Mouse (Mus musculus) layer of hippocampus, adult 2 months (tissue): ENCODE measurements around the gene Vmn2r-ps159. TPM values are rescaled to one million over a fixed set of nuclear protein-coding genes. Genes with fewer than 3 reads are reported as not detected.
"Not testable (repeated sequence)": the region's sequence is repeated elsewhere in the genome, so short reads cannot be mapped to it uniquely, and the experiment has no call there.

Experiments
- DNase-seq, 2 experiments: peaks; one replicate each; pipeline ENCODE4 v3.0.0; 2022; ENCODE audit warnings: low spot score in 2 of 2
- H3K27ac ChIP-seq: fragments of 200-600 bp; 2 replicates; pipeline ENCODE4 v1.8.1; 2022
- H3K4me3 ChIP-seq: fragments of 200-600 bp; 2 replicates; pipeline ENCODE4 v1.8.1; 2022; ENCODE audit warnings: mild to moderate bottlenecking
- CTCF ChIP-seq: fragments of 200-600 bp; conservative IDR thresholded peaks from 2 replicates; pipeline ENCODE4 v1.8.1; 2022; ENCODE audit warnings: antibody characterized with exemption, mild to moderate bottlenecking, moderate library complexity
- long read RNA-seq, 2 experiments: library from polyadenylated mRNA; stranded (forward); transcript quantifications; one replicate each; pipeline ENCODE4 v2.0.0; 2021; ENCODE audit warnings: borderline mapping rate in 2 of 2
- total RNA-seq, 2 experiments: library from RNA; stranded (reverse); gene quantifications; 2 replicates each; pipeline ENCODE4 v1.2.3; 2021

Vmn2r-ps159 gene
- not detected for total RNA-seq
- long read RNA-seq, experiment 1, result 0 reads
- long read RNA-seq, experiment 2, result 0 reads

DNA sequence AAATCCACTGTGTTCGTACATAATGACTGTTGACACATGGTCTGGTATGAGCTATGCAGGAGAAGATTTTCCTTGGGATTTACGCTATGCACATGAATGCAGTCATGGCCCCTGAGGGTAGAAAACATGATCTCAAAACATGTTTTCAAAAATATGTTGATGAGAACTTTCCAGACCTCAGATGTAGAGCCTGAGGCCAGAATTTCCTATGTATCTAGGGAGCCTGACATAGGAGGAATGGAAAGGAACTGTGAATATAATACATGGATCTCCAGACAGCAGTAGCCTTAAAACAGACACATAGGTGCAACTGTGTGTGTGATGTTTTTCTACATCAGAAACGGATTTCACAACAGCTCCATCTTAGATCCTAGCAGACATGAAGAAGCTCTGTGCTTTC lies at the start of gene Vmn2r-ps159:
TSS of gene Vmn2r-ps159 (plus strand) at position 301 of the 400 bp plus-strand sequence.
- not testable (repeated sequence) for DNase-seq, H3K4me3 ChIP-seq, H3K27ac ChIP-seq

DNA sequence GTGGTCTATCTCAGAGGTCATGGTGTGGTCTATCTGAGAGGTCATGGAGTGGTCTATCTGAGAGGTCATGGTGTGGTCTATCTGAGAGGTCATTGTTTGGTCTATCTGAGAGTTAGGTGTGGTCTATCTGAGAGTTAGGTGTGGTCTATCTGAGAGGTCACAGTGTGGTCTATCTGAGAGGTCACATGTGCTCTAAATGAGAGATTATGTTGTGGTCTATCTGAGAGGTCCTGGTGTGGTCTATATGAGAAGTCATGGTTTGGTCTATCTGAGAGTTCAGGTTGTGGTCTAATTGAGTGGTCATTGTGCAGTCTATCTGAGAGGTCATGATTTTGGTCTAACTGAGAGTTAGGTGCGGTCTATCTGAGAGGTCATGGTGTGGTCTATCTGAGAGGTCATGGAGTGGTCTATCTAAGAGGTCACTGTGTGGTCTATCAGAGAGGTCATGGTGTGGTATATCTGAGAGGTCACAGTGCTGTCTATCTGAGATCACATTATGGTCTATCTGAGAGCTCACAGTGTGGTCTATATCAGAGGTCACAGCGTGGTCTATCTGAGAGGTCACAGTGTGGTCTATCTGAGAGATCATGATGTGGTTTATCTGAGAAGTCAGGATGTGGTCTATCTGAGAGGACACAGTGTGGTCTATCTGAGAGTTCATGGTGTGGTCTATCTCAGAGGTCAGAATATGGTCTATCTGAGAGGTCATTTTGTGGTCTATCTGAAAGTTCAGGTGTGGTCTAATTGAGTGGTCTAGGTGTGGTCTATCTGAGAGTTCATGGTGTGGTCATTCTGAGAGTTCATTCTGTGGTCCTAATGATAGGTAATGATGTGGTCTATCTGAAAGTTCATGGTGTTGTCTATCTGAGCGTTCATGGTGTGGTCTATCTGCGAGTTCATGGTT lies 10.9 kb downstream of the Vmn2r-ps159 start:
- not testable (repeated sequence) for H3K27ac ChIP-seq, DNase-seq, H3K4me3 ChIP-seq

DNA sequence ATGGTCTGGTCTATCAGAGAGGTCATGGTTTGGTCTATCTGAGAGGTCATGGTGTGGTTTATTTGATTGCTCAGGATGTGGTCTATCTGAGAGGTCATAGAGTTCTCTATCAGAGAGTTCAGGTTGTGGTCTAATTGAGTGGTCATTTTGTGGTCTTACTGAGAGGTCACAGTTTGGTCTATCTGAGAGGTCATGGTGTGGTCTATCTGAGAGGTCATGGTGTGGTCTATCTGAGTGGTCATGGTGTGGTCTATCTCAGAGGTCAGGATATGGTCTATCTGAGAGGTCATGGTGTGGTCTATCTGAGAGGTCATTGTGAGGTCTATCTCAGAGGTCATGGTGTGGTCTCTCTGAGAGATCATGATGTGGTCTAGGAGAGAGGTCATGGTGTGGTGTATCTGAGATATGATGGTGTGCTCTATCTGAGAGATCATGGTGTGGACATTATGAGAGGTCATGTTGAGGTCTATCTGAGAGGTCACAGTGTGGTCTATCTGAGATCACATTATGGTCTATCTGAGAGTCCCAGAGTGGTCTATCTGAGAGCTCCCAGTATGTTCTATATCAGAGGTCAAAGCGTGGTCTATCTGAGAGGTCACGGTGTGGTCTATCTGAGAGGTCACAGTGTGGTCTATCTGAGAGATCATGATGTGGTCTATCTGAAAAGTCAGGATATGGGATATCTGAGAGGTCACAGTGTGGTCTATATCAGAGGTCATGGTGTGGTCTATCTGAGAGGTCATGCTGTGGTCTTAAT lies 11.8 kb downstream of the Vmn2r-ps159 start:
- Histone ChIP-seq H3K27ac (no peak overlapping the region), H3K4me3 (no peak overlapping the region)
- no peak for DNase-seq
- no peak for TF ChIP-seq CTCF

DNA sequence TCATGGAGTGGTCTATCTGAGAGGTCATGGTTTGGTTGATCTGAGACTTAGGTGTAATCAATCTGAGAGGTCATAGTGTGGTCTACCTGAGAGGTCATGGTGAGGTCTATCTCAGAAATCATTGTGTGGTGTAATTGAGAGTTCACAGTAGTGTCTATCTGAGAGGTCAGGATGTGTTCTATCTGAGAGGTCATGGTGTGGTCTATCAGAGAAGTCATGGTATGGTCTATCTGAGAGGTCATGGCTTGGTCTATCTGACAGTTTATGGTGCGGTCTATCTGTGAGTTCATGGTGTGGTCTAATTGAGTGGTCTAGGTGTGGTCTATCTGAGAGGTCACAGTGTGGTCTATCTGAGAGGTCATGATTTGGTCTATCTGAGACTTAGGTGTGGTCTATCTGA lies 12.4 kb downstream of the Vmn2r-ps159 start:
- Histone ChIP-seq H3K27ac (no peak overlapping the region), H3K4me3 (no peak overlapping the region)
- TF ChIP-seq CTCF, result no peak
- DNase-seq, result no peak

DNA sequence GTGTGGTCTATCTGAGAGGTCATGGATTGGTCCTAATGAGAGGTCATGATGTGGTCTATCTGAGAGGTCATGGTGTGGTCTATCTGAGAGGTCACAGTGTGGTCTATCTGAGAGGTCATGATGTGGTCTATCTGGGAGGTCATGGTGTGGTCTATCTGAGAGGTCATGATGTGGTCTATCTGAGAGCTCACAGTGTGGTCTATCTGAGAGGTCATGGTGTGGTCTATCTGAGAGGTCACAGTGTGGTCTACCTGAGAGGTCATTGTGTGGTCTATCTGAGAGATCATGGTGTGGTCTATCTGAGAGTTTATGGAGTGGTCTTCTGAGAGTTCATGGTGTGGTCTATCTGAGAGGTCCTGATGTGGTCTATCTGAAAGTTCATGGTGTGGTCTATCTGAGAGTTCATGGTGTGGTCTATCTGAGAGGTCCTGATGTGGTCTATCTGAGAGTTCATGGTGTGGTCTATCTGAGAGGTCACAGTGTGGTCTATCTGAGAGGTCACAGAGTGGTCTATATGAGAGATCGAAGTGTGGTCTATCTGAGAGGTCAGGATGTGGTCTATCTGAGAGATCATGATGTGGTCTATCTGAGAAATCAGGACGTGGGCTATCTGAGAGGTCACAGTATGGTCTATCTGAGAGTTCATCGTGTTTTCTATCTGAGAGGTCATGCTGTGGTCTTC lies 26.0 kb downstream of the Vmn2r-ps159 start:
- H3K27ac ChIP-seq, DNase-seq, H3K4me3 ChIP-seq: not testable (repeated sequence)

Other genes starting within 250 kb of the Vmn2r-ps159 start
- gene 9430015G10Rik, start 221.1 kb upstream of the Vmn2r-ps159 start, total RNA-seq, result 10 to 100 TPM; 27.3 to 34.9 TPM
- 1 to 10 TPM in 1 of 2 experiments, under 1 TPM in 1; 0.79 to 1.1 TPM for gene Rnf223, start 200.6 kb upstream of the Vmn2r-ps159 start, total RNA-seq
- 100 to 1,000 TPM; 146 to 148 TPM for gene Agrn, start 133.6 kb upstream of the Vmn2r-ps159 start, total RNA-seq
- gene Isg15, start 130.3 kb upstream of the Vmn2r-ps159 start, total RNA-seq, result 1 to 10 TPM in 1 of 2 experiments, under 1 TPM in 1; 0.87 to 1.3 TPM
- 1 to 10 TPM; 5.6 to 7.1 TPM for gene AW011738, start 127.8 kb upstream of the Vmn2r-ps159 start, total RNA-seq
- gene Perm1, start 115.2 kb upstream of the Vmn2r-ps159 start, total RNA-seq, result under 1 TPM; 0.26 to 0.44 TPM
- gene Plekhn1, start 96.2 kb upstream of the Vmn2r-ps159 start, total RNA-seq, result 10 to 100 TPM; 41.4 to 43.1 TPM
- 10 to 100 TPM; 70.7 to 72.1 TPM for gene Noc2l, start 95.1 kb upstream of the Vmn2r-ps159 start, total RNA-seq
- 1 to 10 TPM; 4.8 to 5.4 TPM for gene Samd11, start 75.4 kb upstream of the Vmn2r-ps159 start, total RNA-seq